Mouse (Mus musculus) Muller cell, postnatal 12 days (primary cell): ENCODE data around the gene Stat5a.

Source experiments
- DNase-seq: peaks from one replicate; pipeline ENCODE4 v3.0.0-alpha.2; 2015; ENCODE audit errors: inconsistent ontology term

Stat5a gene

DNA sequence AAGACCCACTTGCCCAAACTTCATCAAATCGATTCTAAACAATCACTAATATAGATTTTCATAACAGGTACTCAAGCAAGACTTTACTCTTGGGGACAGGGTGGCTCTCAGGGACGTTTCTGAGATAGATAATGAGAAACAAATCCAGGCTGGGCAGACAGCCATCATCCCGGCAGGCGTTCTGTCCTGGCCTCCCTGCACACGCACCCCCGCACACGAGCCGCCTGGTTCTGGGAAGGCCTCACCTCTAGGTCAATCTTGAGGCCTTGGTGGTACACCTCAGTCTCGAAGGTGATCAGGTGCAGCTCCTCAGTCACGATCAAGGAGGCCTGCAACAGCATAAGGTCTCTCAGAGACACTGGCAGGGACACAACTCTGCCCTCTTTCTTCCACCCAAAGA lies 36.9 kb downstream of the Stat5a start:
- DNase-seq = no peak

DNA sequence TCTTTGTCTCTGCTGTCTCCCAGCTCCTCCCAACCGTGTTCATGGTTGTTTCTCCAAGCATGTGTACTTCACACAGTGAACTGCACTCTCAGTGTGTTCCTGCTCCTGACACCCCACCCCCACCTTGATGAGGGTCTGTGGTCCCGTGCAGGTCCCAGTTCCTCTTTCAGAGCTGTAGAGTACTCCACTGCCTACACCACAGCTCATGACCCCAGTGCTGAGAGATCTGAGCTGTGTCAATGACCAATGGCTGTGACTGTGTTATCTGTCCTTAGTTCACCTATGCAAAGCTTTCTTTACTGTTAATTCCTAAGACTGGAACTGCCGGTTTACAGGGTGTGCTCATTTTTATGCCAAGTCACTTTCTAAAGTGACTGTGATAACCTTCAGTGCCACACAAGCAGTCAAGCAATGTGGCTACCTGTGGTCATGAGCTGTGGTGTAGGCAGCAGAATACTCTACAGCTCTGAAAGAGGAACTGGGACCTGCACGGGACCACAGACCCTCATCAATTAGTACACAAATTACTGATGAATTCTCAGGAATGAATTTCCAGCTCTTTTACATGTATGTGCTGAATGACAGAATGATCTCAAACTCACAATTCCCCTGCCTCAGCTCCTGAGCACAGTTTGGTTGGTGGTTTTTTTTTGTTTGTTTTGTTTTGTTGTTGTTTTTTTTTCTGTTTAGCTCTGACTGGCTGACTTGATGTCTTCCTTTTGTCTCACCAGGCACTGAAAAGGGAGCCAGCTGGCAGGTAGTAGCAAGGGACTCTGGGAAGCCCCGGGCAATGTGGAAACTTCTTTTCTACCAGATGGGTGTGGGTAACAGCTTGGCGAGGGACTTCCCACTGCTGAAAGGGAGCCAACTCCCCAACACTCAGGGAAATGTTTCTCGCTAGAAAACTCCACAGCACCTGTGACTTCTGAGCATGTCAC lies 38.4 kb downstream of the Stat5a start:
- peak; percentile 80 for DNase-seq

DNA sequence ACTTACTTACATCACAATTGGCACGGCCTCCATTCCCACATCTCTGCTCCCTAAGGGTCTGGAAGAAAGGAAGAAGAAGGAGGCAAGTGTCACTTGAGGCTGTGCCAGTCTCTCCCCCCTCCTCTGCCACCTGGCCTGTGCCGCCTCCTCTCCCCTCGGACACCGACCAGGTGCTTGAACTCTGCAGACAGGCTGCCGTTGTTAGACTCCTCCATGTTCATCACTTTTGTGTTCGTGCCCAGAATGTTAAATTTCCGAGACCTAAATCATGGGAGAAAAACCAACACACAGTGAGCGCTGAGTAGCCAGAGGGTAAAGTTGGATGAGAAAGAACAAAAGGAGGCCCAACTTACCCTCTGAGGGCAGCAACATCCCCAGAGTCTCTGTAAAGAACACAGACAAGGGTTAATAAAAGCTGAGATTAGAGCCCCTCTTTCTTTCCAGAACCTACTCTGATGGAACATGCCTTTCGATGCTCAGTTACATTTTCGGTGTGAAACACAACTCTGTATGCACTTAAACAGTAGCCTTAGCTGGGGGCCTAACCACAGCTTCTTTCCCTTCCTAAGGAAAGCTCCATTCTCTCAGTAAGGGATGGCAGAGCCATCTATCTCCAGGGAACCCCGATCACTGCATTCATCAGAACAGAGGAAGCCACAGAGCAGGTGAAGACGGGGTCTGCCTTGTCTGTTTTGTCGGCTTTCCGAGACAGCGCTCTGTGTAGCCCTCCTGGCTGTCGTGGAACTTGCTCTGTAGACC lies 39.5 kb downstream of the Stat5a start:
- DNase-seq = peak; percentile 77

DNA sequence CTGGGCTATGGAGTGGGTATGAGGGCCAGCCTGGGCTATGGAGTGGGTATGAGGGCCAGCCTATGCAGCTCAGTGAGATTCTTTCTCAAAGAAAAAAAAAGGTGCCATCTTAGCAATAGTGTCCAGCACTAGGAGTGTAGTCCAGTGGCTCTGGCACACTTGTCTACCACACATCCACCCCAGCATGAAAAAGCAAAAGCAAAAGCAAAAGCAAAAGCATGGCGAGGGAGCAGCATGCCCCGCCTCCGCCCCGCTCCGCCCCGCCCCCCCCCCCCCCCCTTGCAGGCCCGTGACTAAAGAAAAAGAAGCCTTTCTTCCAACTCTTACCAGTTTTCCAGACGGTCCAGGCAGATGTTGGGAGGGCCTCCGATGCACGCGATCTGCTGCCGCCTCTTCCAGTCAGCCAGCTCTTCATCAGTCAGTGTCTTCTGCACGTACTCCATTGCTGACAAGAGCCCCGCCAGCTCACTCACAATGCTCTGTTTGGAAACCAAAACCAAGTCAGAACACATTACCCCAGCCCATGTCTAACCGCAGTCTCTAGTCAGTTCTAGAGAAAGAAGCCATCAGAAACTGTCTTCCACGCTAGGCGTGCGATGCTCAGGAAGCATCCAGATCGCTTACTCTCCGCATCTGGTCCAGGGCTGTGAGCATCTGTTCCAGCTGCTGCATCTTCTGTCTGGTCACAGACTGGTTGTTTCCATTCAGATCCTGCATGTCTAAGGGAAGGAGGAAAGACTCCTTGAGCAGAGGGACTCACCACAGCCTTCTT lies 45.6 kb downstream of the Stat5a start:
- DNase-seq = no peak

DNA sequence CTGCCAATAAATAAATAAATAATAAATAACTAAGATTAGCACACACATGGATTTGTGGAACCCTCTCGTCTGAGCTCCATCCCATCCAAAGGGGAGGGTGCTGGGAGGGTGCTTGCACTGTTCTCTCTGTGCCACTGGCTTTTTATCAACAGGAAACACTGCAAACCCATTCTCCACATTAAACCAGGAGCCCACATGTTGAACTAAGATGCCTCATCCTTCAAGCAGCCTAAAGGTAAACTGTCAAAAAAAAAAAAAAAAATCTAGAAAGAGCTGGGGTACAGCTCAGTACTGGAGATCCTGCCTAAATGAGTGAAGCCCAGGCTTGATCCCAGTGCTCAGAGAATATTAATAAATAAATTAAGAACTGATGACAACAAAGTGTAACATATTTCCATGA lies 46.8 kb downstream of the Stat5a start:
- DNase-seq = no peak

DNA sequence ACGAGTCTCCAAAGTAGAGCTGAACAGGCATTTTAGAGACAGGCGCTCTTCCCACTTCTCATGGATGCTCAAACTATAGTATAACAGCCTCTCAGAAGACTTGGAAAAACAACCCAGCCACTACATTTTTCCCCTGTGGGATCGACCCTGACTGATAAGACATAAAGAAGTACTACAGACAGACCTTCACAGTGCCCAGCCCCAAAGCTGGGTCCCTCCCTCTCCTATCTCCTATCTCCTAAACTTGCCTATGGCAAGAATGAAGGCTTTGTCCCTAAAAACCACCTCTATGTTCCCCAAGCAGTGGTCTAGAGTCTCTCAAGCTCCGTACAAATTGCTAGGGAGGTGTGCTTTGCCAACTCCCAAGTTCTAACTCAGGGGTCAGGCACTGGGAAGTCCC lies 47.7 kb downstream of the Stat5a start:
- DNase-seq = no peak

DNA sequence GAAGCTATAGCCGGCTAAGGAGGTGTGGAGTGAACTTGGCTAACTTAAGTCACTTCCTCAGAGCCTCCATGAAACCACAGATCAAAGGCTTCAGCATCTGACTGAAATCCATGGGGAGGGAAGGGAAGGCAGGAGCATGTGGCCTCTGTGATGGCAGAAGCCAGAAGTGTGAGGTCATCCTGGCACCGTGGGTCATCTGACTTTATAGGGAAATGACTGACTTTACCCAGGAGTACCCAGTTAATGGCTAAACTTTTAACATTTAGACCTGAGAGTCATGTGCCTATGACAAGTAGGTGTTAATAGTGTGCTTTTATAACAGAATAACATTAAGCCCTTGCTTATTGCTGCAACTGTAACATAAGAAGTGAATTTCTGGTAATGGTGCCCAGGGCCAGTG lies 49.0 kb downstream of the Stat5a start:
- no peak for DNase-seq

DNA sequence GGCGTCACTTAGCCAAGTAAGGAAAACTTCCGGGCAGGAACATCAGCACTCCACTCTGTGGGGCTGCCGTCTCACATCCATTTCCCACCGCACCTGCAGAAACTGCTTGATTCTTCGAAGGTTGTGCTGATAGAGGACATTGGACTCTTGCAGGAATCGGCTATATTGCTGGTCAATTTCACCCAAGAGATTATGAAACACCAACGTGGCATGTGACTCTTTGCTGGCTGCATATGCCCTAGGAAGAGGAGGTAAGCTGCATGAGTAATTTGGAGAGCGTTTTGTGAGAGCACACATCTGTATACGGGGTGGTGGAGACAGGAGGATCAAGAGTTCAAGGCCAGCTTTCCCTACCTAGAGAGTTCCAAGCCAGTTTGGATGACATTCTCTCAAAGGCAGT lies 49.4 kb downstream of the Stat5a start:
- no peak for DNase-seq

DNA sequence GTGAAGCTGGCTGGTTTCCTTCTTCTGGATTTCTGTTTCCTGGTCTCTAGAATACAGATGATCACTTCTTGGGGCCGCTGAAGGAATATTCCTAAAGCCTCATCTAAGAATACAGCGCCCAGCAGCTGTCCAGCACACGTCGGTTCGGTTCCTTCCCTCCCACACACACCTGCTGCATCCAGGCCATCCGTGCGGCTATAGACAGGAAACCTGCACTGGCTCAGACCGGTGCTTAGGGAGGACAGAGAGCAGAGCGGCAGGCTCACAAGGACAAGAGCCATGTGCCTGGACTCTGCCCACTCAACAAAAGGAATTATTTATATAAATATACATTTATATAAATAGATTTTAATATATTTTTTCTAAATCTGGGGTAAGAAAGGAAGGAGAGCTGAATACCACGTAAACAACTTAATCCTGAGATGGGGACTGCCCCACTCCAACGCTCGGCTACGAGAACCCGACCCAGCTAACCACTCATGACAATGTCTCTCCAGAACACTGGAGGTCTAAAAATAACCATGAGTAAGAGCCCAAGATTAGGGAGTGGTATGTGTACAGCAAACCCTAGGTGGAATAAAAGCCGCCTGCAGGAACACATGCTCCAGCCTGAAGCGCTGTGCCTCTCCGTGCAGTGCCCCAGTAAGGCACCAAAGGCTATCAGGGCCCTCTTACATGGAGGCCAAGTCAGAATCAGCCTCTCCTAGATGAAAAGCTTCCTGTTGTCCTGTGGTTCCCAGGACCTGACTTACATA lies 53.4 kb downstream of the Stat5a start:
- DNase-seq = no peak

DNA sequence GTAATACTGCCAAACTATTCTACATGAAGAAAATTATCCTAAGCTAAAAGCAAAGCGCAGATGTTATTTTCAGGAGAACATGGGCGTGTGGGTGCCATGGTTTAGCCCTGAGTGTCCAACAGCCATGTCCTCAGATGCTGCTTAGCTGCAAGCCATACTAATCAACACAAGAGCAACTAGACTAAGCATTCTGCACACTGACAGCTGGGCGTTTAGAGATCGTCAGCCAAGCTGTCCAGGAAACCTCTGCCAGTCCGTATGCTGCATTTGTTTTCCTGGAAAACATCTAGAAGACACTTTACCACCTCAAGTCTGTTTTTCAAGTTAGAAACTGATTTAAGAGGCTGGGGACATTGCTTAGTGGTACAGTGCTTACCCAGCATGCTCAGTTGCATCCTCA lies 55.3 kb downstream of the Stat5a start:
- no peak for DNase-seq

DNA sequence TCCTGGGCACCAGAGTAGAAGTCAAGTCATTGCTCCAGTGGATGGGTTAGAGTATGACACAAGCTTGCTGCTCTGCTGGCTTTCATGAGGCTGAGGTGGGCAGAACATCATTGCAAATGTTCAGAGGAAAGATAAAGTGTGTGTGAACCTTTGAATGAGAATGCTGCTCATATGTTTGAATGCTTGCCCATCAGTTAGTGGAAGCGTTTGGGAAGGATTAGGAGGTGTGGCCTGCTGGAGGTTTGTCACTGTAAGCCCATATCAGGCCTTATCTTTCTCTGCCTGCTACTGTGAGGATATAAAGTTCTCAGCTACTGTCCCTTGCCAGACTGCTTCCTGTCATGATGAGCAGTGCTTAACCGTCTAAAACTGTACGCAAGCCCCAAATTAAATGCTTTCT lies 55.9 kb downstream of the Stat5a start:
- DNase-seq = no peak

DNA sequence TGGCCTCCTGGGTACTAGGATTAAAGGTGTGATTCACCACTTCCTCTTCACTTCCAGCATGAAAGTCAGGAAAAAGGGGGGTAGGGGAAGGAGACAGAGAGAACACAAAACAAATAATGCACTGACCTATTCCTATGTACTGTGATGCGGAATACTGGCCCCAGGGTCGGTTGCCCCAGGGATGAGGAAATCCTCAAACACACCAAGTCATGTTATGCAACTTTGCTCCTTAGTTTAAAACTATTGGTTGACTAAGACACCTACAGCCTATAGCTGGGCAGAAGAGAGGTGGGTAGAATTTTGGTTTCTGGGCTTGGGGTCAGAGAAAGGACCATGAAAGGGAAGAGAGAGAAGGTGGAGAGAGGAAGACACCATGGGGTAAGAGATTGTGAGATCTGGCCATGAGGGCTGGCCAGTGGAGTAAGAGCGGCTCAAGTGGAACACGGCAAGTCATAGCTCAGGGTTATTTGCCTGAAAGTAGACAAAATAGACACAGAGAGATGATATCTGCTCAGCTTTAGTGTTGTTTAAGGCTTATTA lies 57.4 kb downstream of the Stat5a start:
- DNase-seq = no peak

DNA sequence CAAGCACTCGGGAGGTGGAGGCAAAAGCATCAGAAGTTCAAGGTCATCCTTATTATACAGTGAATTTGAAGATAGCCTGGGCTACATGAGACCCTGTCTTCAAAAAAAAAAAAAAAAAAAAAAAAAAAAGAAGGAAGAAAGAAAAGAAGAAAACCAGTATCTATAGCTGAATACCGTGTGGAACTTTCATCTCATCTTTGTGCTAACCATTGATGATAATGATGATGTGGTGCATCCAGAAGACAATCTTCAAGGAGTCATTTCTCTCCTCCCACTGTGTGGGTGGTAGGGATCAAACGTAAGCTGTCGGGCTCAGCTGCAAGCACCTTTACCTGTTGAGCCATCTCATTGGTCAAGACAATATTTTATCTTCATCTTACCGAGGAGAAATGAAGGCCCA lies 58.9 kb downstream of the Stat5a start:
- no peak for DNase-seq

DNA sequence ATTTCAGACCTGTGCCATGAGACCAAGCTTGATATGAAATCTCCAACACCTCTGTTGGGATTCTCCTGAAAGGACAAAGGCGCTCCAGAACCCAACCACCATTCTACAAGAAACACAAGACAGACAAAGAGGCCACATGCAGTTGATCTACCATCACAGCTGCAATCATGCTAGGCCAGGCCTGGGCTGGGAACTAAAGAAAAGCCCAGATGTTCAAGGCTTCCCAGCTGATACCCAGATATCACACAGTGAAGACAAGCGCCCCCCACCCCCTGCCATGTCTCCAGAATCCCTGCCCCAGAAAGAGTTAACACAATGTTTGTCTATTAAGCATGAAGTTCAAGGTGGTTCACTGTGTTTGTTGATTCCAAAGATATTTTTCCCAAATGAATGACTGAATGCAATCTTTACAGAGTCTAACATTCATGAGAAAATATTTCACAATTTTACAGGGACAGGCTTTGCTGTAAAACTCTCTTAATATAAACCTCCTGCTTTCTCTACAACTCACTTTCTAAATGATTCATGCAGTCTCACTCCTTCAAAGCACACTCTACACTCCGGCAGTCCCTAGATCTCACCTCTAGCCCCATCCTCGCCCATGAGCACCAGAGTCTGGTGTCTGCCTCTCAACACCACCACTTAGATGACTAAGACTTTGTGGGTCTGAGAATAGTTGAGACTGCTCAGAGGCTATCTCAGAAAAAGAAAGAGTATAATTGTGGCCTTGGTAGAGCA lies 61.9 kb downstream of the Stat5a start:
- no peak for DNase-seq

DNA sequence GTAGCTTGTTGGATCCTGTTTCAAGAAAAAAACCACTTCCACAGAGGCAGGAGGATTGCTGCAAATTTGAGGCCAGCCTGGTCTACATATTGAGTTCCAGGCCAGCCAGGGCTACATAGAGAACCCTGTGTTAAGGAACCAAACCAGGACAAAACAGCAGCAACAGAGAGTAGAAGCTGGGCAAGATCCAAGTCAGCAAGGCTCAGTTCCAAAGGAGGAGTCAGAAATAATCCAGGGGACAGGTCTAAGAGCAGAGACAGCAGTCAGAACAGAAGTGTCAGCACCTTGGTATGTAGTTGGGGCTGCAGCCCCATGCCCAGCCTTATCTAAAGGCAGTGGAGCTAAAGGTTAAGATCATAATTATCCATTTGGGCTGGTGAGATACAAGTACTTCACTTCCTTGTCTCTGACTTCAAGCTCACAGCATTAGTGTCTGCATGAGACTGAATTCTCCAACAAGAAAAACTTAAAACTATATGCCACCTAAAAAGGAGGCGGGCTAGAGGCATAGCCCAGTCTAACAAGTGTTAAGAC lies 65.3 kb downstream of the Stat5a start:
- DNase-seq = no peak

DNA sequence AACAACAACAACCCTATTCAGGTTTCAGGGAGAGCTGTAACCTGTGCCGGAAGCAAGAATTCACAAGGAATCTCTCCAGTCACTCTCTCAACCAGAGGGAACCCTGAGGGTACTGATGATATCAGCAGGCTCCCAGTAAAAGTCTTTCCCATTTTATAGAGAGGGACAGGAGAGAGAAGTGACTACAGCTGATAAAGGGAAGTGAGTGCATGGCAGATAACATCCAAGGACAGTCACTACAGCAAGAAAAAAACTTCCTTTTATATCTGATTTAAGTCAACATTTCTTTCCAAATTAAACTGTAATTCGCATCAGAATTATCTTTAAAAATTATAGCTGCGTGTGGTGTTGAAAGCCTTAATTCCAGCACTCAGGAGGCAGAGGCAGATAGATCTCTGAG lies 68.2 kb downstream of the Stat5a start:
- no peak for DNase-seq

DNA sequence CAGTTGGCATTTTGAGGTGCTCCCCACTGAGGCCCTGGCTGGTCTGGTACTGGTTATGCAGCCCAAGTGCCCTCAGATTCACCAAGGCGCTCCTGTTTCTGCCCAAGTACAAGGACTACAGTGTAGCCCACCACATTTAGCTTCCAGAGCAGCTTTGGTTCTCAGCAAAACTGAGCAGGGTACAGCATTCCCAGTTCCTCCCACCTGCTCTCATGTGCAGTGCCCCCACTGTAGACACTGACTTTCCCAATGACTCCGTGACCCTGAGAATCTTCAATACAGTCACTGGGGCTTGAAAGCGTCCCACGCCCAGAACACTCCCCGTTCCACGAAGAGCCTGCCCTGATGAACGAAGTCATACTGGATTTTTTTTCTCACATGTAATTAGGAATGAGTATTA lies 71.5 kb downstream of the Stat5a start:
- DNase-seq = no peak

DNA sequence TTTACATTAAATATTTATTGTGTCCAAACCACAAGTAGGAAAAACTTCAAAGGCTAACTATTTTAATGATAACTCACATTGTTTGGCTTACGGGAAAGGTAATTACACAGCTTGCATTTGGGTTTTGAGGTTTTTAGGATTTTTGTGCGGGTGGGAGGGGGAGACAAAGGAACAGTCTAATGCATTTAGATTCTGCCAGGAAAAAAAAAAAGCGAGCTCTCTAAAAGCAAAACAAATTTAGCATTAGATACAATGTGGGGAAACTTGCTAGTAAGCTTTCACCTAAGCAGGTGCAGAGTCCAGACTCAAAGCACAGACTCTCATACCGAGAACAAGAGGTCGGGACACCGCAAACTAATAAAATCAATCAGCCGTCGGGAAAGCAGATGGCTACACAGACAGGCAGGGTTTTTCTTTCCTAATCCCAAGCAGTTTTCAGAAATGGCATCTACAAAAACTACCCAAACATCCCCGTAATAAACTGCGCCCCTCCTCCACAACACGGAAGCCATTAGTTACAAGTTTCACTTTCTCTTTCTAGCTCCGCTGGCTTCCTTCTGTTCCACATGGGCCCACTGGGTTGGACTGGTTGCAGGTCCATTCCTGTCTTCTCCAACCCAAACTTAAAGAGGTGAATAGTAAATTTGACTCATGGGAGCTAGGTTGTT lies 72.2 kb downstream of the Stat5a start:
- peak; percentile 69 for DNase-seq
